Mouse (Mus musculus): ENCODE measurements around the gene Scgb1b15.
"Not testable (repeated sequence)": the region's sequence is repeated elsewhere in the genome, so short reads cannot be mapped to it uniquely, and the experiment has no call there.

The Scgb1b15 gene

GRCm38 (mm10) chr7:32836254-32836653, at the start of gene Scgb1b15:
Gene Scgb1b15, plus strand, starts transcription at chr7:32836554.
- not testable (repeated sequence) for DNase-seq

- DNase-seq = not testable (repeated sequence)
Measured at GRCm38 (mm10) chr7:32829562-32829961, 6.8 kb upstream of the Scgb1b15 start, which contains the start of gene Scgb2b15. Gene Scgb2b15, minus strand, starts transcription at chr7:32829662.

Data from kidney, postnatal 10 days (tissue).